Mouse (Mus musculus) embryonic fibroblast, embryonic 13.5 days (primary cell): ENCODE results near the gene Gm21190.
"Not testable (repeated sequence)": the region's sequence is repeated elsewhere in the genome, so short reads cannot be mapped to it uniquely, and the experiment has no call there.

Experiments
- CTCF ChIP-seq: IDR thresholded peaks from 2 replicates; pipeline ENCODE4 v1.5.1; 2011; ENCODE audit warnings: mild to moderate bottlenecking, control low read depth, low read length, moderate library complexity, borderline replicate concordance; ENCODE audit not compliant: insufficient read depth
- POLR2A ChIP-seq: IDR thresholded peaks from 2 replicates; pipeline ENCODE4 v1.6.1; 2011; ENCODE audit warnings: low read depth, mild to moderate bottlenecking, control low read depth, low read length, moderate library complexity

DNA sequence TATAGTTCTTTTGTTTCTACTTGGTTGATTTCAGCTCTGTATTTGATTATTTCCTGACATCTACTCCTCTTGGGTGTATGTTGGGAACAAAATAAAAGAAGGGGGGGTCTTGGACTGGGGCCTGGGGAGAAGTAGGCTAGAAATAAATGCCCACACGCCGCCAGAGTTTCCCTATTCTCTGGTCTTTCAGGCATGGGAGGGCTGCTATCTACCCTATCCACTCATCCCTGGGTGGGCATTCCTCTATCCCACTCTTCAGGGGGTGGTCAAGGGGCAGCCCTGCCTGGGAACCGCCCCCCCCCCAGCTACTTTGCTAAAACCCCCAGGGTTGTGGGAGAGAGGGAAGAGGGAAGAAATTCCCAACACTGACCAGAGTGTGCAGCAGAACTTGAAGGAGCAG is 16.8 kb downstream of the Gm21190 start:
- TF ChIP-seq CTCF, POLR2A: not testable (repeated sequence)
